Mouse (Mus musculus) liver, adult 2 months (tissue): ENCODE data around the gene Hook2. TPM values are rescaled to one million over a fixed set of nuclear protein-coding genes. Genes with fewer than 3 reads are reported as not detected.

Experiments used
- DNase-seq: peaks from one replicate; pipeline ENCODE4 v3.0.0-alpha.2; 2011; ENCODE audit warnings: low read depth, low spot score; ENCODE audit errors: extremely low read depth
- H3K27ac ChIP-seq: fragments of 200-500 bp; replicated peaks from 2 replicates; pipeline ENCODE4 v1.5.1; 2012; ENCODE audit warnings: low read depth, mild to moderate bottlenecking, control low read depth, inconsistent platforms, low read length; ENCODE audit not compliant: insufficient read depth
- H3K27me3 ChIP-seq: fragments of 200-500 bp; 2 replicates; pipeline ENCODE4 v1.6.1; 2012; ENCODE audit warnings: mild to moderate bottlenecking, moderate library complexity, low read length, inconsistent platforms; ENCODE audit not compliant: control insufficient read depth, insufficient read depth
- H3K36me3 ChIP-seq: fragments of 200-500 bp; 2 replicates; pipeline ENCODE4 v1.6.1; 2012; ENCODE audit warnings: low read length, inconsistent platforms; ENCODE audit not compliant: control insufficient read depth, insufficient read depth
- H3K4me1 ChIP-seq: fragments of 200-500 bp; 2 replicates; pipeline ENCODE4 v1.6.1; 2011; ENCODE audit warnings: low read length; ENCODE audit not compliant: control insufficient read depth, insufficient read depth
- H3K4me3 ChIP-seq: fragments of 200-500 bp; 2 replicates; pipeline ENCODE4 v1.5.1; 2011; ENCODE audit warnings: low read depth, mild to moderate bottlenecking, control low read depth, low read length, moderate library complexity; ENCODE audit not compliant: insufficient read depth
- H3K79me2 ChIP-seq: fragments of 200-500 bp; 2 replicates; pipeline ENCODE4 v1.6.1; 2012; ENCODE audit warnings: inconsistent platforms, mild to moderate bottlenecking, low read length, moderate library complexity; ENCODE audit not compliant: control insufficient read depth, insufficient read depth
- H3K9ac ChIP-seq: fragments of 200-500 bp; 2 replicates; pipeline ENCODE4 v1.6.1; 2012; ENCODE audit warnings: low read depth, mild to moderate bottlenecking, control low read depth, inconsistent platforms, low read length
- CTCF ChIP-seq: fragments of 200-500 bp; IDR thresholded peaks from 2 replicates; pipeline ENCODE4 v1.5.1; 2011; ENCODE audit warnings: low read depth, low read length, control low read depth
- POLR2A ChIP-seq: fragments of 200-500 bp; IDR thresholded peaks from 2 replicates; pipeline ENCODE4 v1.6.1; 2011; ENCODE audit warnings: low read length, control low read depth; ENCODE audit not compliant: insufficient read depth; ENCODE audit errors: extremely low read depth
- WGBS: fragments of 180-500 bp; shearing (Covaris S2); methylation state at CpG from one replicate; pipeline ENCODE4 v1.1.7; 2018; 5-methylcytosine and 5-hydroxymethylcytosine counted together
- polyA plus RNA-seq: library from polyadenylated mRNA; depleted of rRNA; stranded (reverse); fragments of >200 nt; gene quantifications from 2 replicates; pipeline ENCODE4 v1.2.3, GENCODE M21; 2012
- total RNA-seq: library from RNA; depleted of rRNA; stranded (reverse); fragments of >200 nt; gene quantifications from 2 replicates; pipeline ENCODE4 v1.2.3, GENCODE M21; 2014

Hook2 gene
- total and polyA plus RNA-seq, 2 experiments, result 12.4 to 12.5 TPM

- H3K79me2 ChIP-seq, result peaks cover 33% of the 10 kb centered on the region
- WGBS, result under 1% methylated on average over 30 of the region's 30 CpGs
- TF ChIP-seq POLR2A (no peak), CTCF (no peak)
- peak within 1 kb of the TSS; percentile 86 for H3K9ac ChIP-seq
- H3K4me3 ChIP-seq, result peak within 1 kb of the TSS; percentile 94
- peak; percentile 95 for DNase-seq
- H3K27me3 ChIP-seq, result no peaks in the 10 kb centered on the region
- peaks cover 10% of the 10 kb centered on the region for H3K36me3 ChIP-seq
- peaks cover 21% of the 10 kb centered on the region for H3K4me1 ChIP-seq
- peak within 1 kb of the TSS; percentile 53 for H3K27ac ChIP-seq
These were observed 34.9 kb downstream of the Hook2 start, which contains the start of gene Asna1 for GRCm38 (mm10) chr8:85025098-85025932. Asna1 (minus strand) TSS chr8:85025281.

GRCm38 (mm10) chr8:85026670-85027515 lies 36.5 kb downstream of the Hook2 start, which contains the start of gene Trir:
Trir (plus strand) TSS chr8:85026823.
- peak; percentile 92 for DNase-seq

GRCm38 (mm10) chr8:85027516-85027855 lies 37.1 kb downstream of the Hook2 start:
- peaks cover 28% of the 10 kb centered on the region for H3K79me2 ChIP-seq
- H3K27me3 ChIP-seq, result no peaks in the 10 kb centered on the region
- peak; percentile 85 for DNase-seq
- WGBS, result under 1% methylated on average over 13 of the region's 13 CpGs
- H3K27ac ChIP-seq, result peak overlapping the region; percentile 85
- H3K4me3 ChIP-seq, result peak overlapping the region; percentile 75
- H3K4me1 ChIP-seq, result peaks cover 29% of the 10 kb centered on the region
- peaks cover 13% of the 10 kb centered on the region for H3K36me3 ChIP-seq
- peak overlapping the region; percentile 83 for H3K9ac ChIP-seq
- peak; percentile 63; the same call in 1 of the 2 replicates for TF ChIP-seq POLR2A
- TF ChIP-seq CTCF, result no peak

More at GRCm38 (mm10) chr8:85026670-85027515, 36.5 kb downstream of the Hook2 start, which contains the start of gene Trir:
- 0 out of 2 replicates have a peak, but pooled peaks have one; percentile 7 for TF ChIP-seq CTCF
- TF ChIP-seq POLR2A, result peak; percentile 95
- Histone ChIP-seq H3K4me3 (peak within 1 kb of the TSS; percentile 75), H3K79me2 (peaks cover 33% of the 10 kb centered on the region), H3K36me3 (peaks cover 13% of the 10 kb centered on the region), H3K9ac (peak within 1 kb of the TSS; percentile 83), H3K4me1 (peaks cover 24% of the 10 kb centered on the region), H3K27me3 (no peaks in the 10 kb centered on the region), H3K27ac (peak within 1 kb of the TSS; percentile 85)
- WGBS, result under 1% methylated on average over 73 of the region's 75 CpGs

- H3K4me3 ChIP-seq, result peak overlapping the region; percentile 75; the same call in 1 of the 2 replicates
- H3K27me3 ChIP-seq, result no peaks in the 10 kb centered on the region
- H3K79me2 ChIP-seq, result peaks cover 28% of the 10 kb centered on the region
- DNase-seq, result no peak
- peaks cover 33% of the 10 kb centered on the region for H3K4me1 ChIP-seq
- H3K36me3 ChIP-seq, result peaks cover 13% of the 10 kb centered on the region
- 0 out of 2 replicates have a peak overlapping the region, but pooled peaks have one; percentile 14 for H3K27ac ChIP-seq
- 5% methylated on average over 2 of the region's 2 CpGs for WGBS
- H3K9ac ChIP-seq, result peak overlapping the region; percentile 38
- TF ChIP-seq POLR2A (no peak), CTCF (no peak)
These were observed 37.5 kb downstream of the Hook2 start for GRCm38 (mm10) chr8:85027922-85028321.

GRCm38 (mm10) chr8:85029271-85029670 lies 38.9 kb downstream of the Hook2 start:
- no peak overlapping the region for H3K4me3 ChIP-seq
- no peak overlapping the region for H3K9ac ChIP-seq
- H3K79me2 ChIP-seq, result peaks cover 22% of the 10 kb centered on the region
- WGBS, result 87% methylated on average over 14 of the region's 14 CpGs
- H3K27me3 ChIP-seq, result no peaks in the 10 kb centered on the region
- H3K4me1 ChIP-seq, result peaks cover 35% of the 10 kb centered on the region
- H3K36me3 ChIP-seq, result peaks cover 13% of the 10 kb centered on the region
- TF ChIP-seq POLR2A, result no peak
- no peak for TF ChIP-seq CTCF
- H3K27ac ChIP-seq, result no peak overlapping the region
- no peak for DNase-seq
